Mouse (Mus musculus): ENCODE measurements around the gene Ubox5. TPM values are rescaled to one million over a fixed set of nuclear protein-coding genes. Genes with fewer than 3 reads are reported as not detected.

The Ubox5 gene
- polyA plus RNA-seq, 1 experiment from 2014 or later = 13.0 TPM

Other genes with a start within 250 kb of the Ubox5 start
- 13.0 and 15.3 TPM in 2 replicates for gene Cpxm1, start 232.5 kb downstream of the Ubox5 start, polyA plus RNA-seq (2014; fragmentation: Nextera tagmentation; extraction: Ambion mirVana)
- gene Gm28372, start 224.8 kb downstream of the Ubox5 start, polyA plus RNA-seq (2014; fragmentation: Nextera tagmentation; extraction: Ambion mirVana) = 0.15 TPM in 1 of 2 replicates, not detected in the other
- not detected in 2 replicates for gene 1700020A23Rik, start 224.8 kb downstream of the Ubox5 start, polyA plus RNA-seq (2014; fragmentation: Nextera tagmentation; extraction: Ambion mirVana)
- not detected in 2 replicates for gene Tmem239, start 223.6 kb downstream of the Ubox5 start, polyA plus RNA-seq (2014; fragmentation: Nextera tagmentation; extraction: Ambion mirVana)
- 88.2 and 88.6 TPM in 2 replicates for gene Vps16, start 205.7 kb downstream of the Ubox5 start, polyA plus RNA-seq (2014; fragmentation: Nextera tagmentation; extraction: Ambion mirVana)
- 10.1 and 15.1 TPM in 2 replicates for gene Pced1a, start 205.3 kb downstream of the Ubox5 start, polyA plus RNA-seq (2014; fragmentation: Nextera tagmentation; extraction: Ambion mirVana)
- 119 and 156 TPM in 2 replicates for gene Ptpra, start 179.8 kb downstream of the Ubox5 start, polyA plus RNA-seq (2014; fragmentation: Nextera tagmentation; extraction: Ambion mirVana)
- 98.4 and 112 TPM in 2 replicates for gene Mrps26, start 66.3 kb downstream of the Ubox5 start, polyA plus RNA-seq (2014; fragmentation: Nextera tagmentation; extraction: Ambion mirVana)
- 0.59 TPM in 1 of 2 replicates, not detected in the other for gene Oxt, start 53.9 kb downstream of the Ubox5 start, polyA plus RNA-seq (2014; fragmentation: Nextera tagmentation; extraction: Ambion mirVana)
- 0.70 TPM in 1 of 2 replicates, not detected in the other for gene Avp, start 47.5 kb downstream of the Ubox5 start, polyA plus RNA-seq (2014; fragmentation: Nextera tagmentation; extraction: Ambion mirVana)
- gene Fastkd5, start within 50 bp of the Ubox5 start, polyA plus RNA-seq (2014; fragmentation: Nextera tagmentation; extraction: Ambion mirVana) = 7.4 and 13.8 TPM in 2 replicates
- gene Lzts3, start 12.8 kb upstream of the Ubox5 start, polyA plus RNA-seq (2014; fragmentation: Nextera tagmentation; extraction: Ambion mirVana) = 3.4 and 9.1 TPM in 2 replicates
- gene Ddrgk1, start 34.6 kb upstream of the Ubox5 start, polyA plus RNA-seq (2014; fragmentation: Nextera tagmentation; extraction: Ambion mirVana) = 50.5 and 56.1 TPM in 2 replicates
- 122 and 135 TPM in 2 replicates for gene Itpa, start 37.6 kb upstream of the Ubox5 start, polyA plus RNA-seq (2014; fragmentation: Nextera tagmentation; extraction: Ambion mirVana)
- gene Slc4a11, start 67.5 kb upstream of the Ubox5 start, polyA plus RNA-seq (2014; fragmentation: Nextera tagmentation; extraction: Ambion mirVana) = 0.49 and 0.51 TPM in 2 replicates

Data from midbrain, embryonic 14.5 days (tissue).